ENCODE assay signal across 32 mouse cellular contexts in the genomic region with DNA sequence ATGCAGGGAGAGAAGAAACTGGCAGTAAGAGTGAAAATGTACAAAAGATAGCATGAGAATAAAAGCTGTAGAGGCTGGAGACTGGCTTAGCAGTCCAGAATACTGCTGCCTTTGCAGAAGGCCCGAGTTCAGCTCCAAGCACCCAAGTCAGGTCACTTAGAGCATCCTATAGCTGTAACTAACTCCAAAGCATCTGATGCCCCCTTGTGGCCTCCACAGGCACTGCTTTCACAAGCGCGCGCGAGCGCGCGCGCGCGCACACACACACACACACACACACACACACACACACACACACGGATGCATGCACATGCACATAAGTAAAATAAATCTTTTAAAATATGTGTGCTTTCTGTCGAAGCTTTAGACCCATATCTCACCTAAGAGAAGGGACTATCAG.
DNase-seq lines count a peak whose midpoint lies in the region; ATAC-seq and TF ChIP-seq lines count a peak whose summit lies in the region.
"Had no signal": no experiment of that assay in that cellular context is flagged by ENCODE, and none has a peak within 500 bp of the region (broad histone marks: within the 10 kb centered on the region; RNA-seq: fewer than 3 reads in every experiment).

No protein-coding gene starts in this region.

- H3K27ac ChIP-seq in midbrain, postnatal 0 days (ENCODE audit: low read depth, low read length) = no peak overlapping the region
- H3K27ac ChIP-seq in midbrain, embryonic 16.5 days (ENCODE audit: low read length) = no peak overlapping the region
- H3K27ac ChIP-seq in ES-Bruce4 (ENCODE audit: insufficient read depth, low read length) = no peak overlapping the region
- no peak overlapping the region for H3K27ac ChIP-seq in MEL (ENCODE audit: control insufficient read depth, low read depth, low read length)
- H3K27ac ChIP-seq in gastrocnemius, adult 2 months = no peak overlapping the region
- H3K27ac ChIP-seq: embryonic facial prominence, embryonic 10.5 days; embryonic facial prominence, embryonic 13.5 days; forebrain, embryonic 12.5 days; forebrain, embryonic 15.5 days; heart, adult 2 months; heart, embryonic 10.5 days; heart, embryonic 13.5 days; hindbrain, embryonic 14.5 days; hindbrain, postnatal 0 days had no signal

- H3K36me3 ChIP-seq in midbrain, postnatal 0 days (ENCODE audit: insufficient read depth, low read length) = no peaks in the 10 kb centered on the region
- no peaks in the 10 kb centered on the region for H3K36me3 ChIP-seq in midbrain, embryonic 16.5 days (ENCODE audit: control insufficient read depth, insufficient read depth, low read length)
- H3K36me3 ChIP-seq in ES-Bruce4 (ENCODE audit: control insufficient read depth, insufficient read depth, low read length, poor library complexity, severe bottlenecking) (no peaks in the 10 kb centered on the region), MEL (ENCODE audit: control insufficient read depth in 1 of 2, insufficient read depth in 2 of 2, low read length in 2 of 2) (no peaks in the 10 kb centered on the region)
- H3K36me3 ChIP-seq: embryonic facial prominence, embryonic 10.5 days; embryonic facial prominence, embryonic 13.5 days; forebrain, embryonic 12.5 days; forebrain, embryonic 15.5 days; G1E; heart, embryonic 10.5 days; heart, embryonic 13.5 days had no signal

- no peaks in the 10 kb centered on the region for H3K4me1 ChIP-seq in midbrain, postnatal 0 days (ENCODE audit: insufficient read depth, low read length)
- no peaks in the 10 kb centered on the region for H3K4me1 ChIP-seq in midbrain, embryonic 16.5 days (ENCODE audit: control insufficient read depth, insufficient read depth, low read length)
- H3K4me1 ChIP-seq in ES-Bruce4 (ENCODE audit: control insufficient read depth, insufficient read depth, low read length) = no peaks in the 10 kb centered on the region
- no peaks in the 10 kb centered on the region for H3K4me1 ChIP-seq in MEL (ENCODE audit: control insufficient read depth in 1 of 2, insufficient read depth in 2 of 2, low read length in 2 of 2)
- H3K4me1 ChIP-seq: embryonic facial prominence, embryonic 10.5 days; embryonic facial prominence, embryonic 13.5 days; forebrain, embryonic 12.5 days; forebrain, embryonic 15.5 days; heart, embryonic 10.5 days; heart, embryonic 13.5 days had no signal

- no peak for ATAC-seq in midbrain, postnatal 0 days (ENCODE audit: low FRiP score)
- no peak for ATAC-seq in midbrain, embryonic 16.5 days
- ATAC-seq: forebrain, embryonic 15.5 days; hindbrain, postnatal 0 days; inflammation-experienced regulatory T-cells, adult 6 months; intestine, embryonic 16.5 days had no signal

- no peak for TF ChIP-seq RAD21 in MEL (IDR thresholded peaks at IDR 0.05; ENCODE audit: low read depth, low read length)

- TF ChIP-seq CTCF in midbrain, postnatal 0 days (IDR thresholded peaks at IDR 0.05) = 0 out of 2 replicates have a peak, but pooled peaks have one; percentile 2
- TF ChIP-seq CTCF in ES-Bruce4 (IDR thresholded peaks at IDR 0.05; ENCODE audit: low read depth, low read length) (peak; percentile 29), MEL (IDR thresholded peaks at IDR 0.05 in 2 of 3, conservative IDR thresholded peaks at IDR 0.05 in 1 of 3; ENCODE audit: control insufficient read depth in 1 of 3, insufficient read depth in 1 of 3, low read depth in 2 of 3, low read length in 3 of 3, poor library complexity in 1 of 3, severe bottlenecking in 1 of 3) (peak in 1 of 3 experiments; percentile 30; a peak in 3 of 6 replicates)
- TF ChIP-seq CTCF in brain, embryonic 14.5 days (IDR thresholded peaks at IDR 0.05; ENCODE audit: borderline replicate concordance, extremely low read depth, insufficient read depth, insufficient read length) = 0 out of 2 replicates have a peak, but pooled peaks have one; percentile 25
- no peak for TF ChIP-seq CTCF in gastrocnemius, adult 2 months (IDR thresholded peaks at IDR 0.05)

- no peak overlapping the region for H3K9ac ChIP-seq in midbrain, postnatal 0 days (replicated peaks; ENCODE audit: low read length, poor library complexity, severe bottlenecking)
- H3K9ac ChIP-seq in midbrain, embryonic 16.5 days (ENCODE audit: low read depth, low read length) = no peak overlapping the region
- H3K9ac ChIP-seq in ES-Bruce4 (ENCODE audit: low read depth, poor library complexity, severe bottlenecking) = no peak overlapping the region
- H3K9ac ChIP-seq in MEL (ENCODE audit: control insufficient read depth, low read depth, low read length, poor library complexity, severe bottlenecking) = no peak overlapping the region
- H3K9ac ChIP-seq: embryonic facial prominence, embryonic 13.5 days; forebrain, embryonic 12.5 days; forebrain, embryonic 15.5 days; heart, embryonic 13.5 days; hindbrain, embryonic 14.5 days had no signal

- no peaks in the 10 kb centered on the region for H3K9me3 ChIP-seq in midbrain, postnatal 0 days (ENCODE audit: low read length)
- no peaks in the 10 kb centered on the region; the same call in 1 of the 2 replicates for H3K9me3 ChIP-seq in midbrain, embryonic 16.5 days (replicated peaks; ENCODE audit: control insufficient read depth, low read length, poor library complexity, severe bottlenecking)
- H3K9me3 ChIP-seq in ES-Bruce4 (replicated peaks; ENCODE audit: control insufficient read depth, insufficient read depth, low read length, poor library complexity, severe bottlenecking) = peaks cover 4% of the 10 kb centered on the region; the same call in 1 of the 2 replicates
- no peaks in the 10 kb centered on the region for H3K9me3 ChIP-seq in MEL (replicated peaks; ENCODE audit: insufficient read depth, low read length)
- H3K9me3 ChIP-seq: embryonic facial prominence, embryonic 10.5 days; embryonic facial prominence, embryonic 13.5 days; forebrain, embryonic 12.5 days; forebrain, embryonic 15.5 days; heart, embryonic 13.5 days had no signal

- H3K79me2 ChIP-seq in MEL (ENCODE audit: control insufficient read depth, insufficient read depth, low read length, poor library complexity) = no peaks in the 10 kb centered on the region

- 95% methylated on average over 13 of the region's 13 CpGs for WGBS in midbrain, postnatal 0 days
- 93% methylated on average over 11 of the region's 13 CpGs for WGBS in midbrain, embryonic 16.5 days

- no peaks in the 10 kb centered on the region for H3K27me3 ChIP-seq in midbrain, postnatal 0 days (ENCODE audit: insufficient read depth, low read length)
- no peaks in the 10 kb centered on the region for H3K27me3 ChIP-seq in midbrain, embryonic 16.5 days (ENCODE audit: control insufficient read depth, insufficient read depth, low read depth, low read length)
- H3K27me3 ChIP-seq in ES-Bruce4 (ENCODE audit: control insufficient read depth, insufficient read depth, low read length, poor library complexity, severe bottlenecking) (no peaks in the 10 kb centered on the region), MEL (ENCODE audit: control insufficient read depth in 1 of 2, insufficient read depth in 2 of 2, low read length in 2 of 2) (no peaks in the 10 kb centered on the region)
- H3K27me3 ChIP-seq: embryonic facial prominence, embryonic 13.5 days; forebrain, embryonic 12.5 days; forebrain, embryonic 15.5 days; heart, embryonic 13.5 days had no signal

- H3K4me3 ChIP-seq in midbrain, postnatal 0 days (ENCODE audit: low read depth, low read length) = no peak overlapping the region
- H3K4me3 ChIP-seq in midbrain, embryonic 16.5 days (ENCODE audit: low read depth, low read length) = no peak overlapping the region
- H3K4me3 ChIP-seq in ES-Bruce4 (ENCODE audit: low read depth, low read length) (no peak overlapping the region), MEL (ENCODE audit: control insufficient read depth in 1 of 2, insufficient read depth in 1 of 2, low read depth in 2 of 2, low read length in 2 of 2) (no peak overlapping the region)
- no peak overlapping the region for H3K4me3 ChIP-seq in gastrocnemius, adult 2 months
- H3K4me3 ChIP-seq: embryonic facial prominence, embryonic 10.5 days; embryonic facial prominence, embryonic 13.5 days; erythroblast, embryonic 14.5 days; forebrain, embryonic 12.5 days; forebrain, embryonic 15.5 days; heart, adult 2 months; heart, embryonic 10.5 days; heart, embryonic 13.5 days had no signal

- no peak for TF ChIP-seq EP300 in ES-Bruce4 (IDR thresholded peaks at IDR 0.05; ENCODE audit: insufficient read depth, low read depth, low read length)
- no peak for TF ChIP-seq EP300 in MEL (IDR thresholded peaks at IDR 0.05; ENCODE audit: low read depth in 1 of 2, low read length in 2 of 2)

- TF ChIP-seq POLR2A in ES-Bruce4 (IDR thresholded peaks at IDR 0.05; ENCODE audit: insufficient read depth, low read length) (no peak), MEL (IDR thresholded peaks at IDR 0.05; ENCODE audit: control insufficient read depth in 1 of 2, insufficient read depth in 1 of 2, low read depth in 1 of 2, low read length in 2 of 2, poor library complexity in 1 of 2) (no peak)
- TF ChIP-seq POLR2A in brain, embryonic 14.5 days (IDR thresholded peaks at IDR 0.05; ENCODE audit: borderline replicate concordance, extremely low read depth, insufficient read depth, insufficient read length, poor library complexity, severe bottlenecking) = no peak

- no peak overlapping the region for H3K4me2 ChIP-seq in midbrain, postnatal 0 days (ENCODE audit: low read depth, low read length, poor library complexity, severe bottlenecking)
- H3K4me2 ChIP-seq in midbrain, embryonic 16.5 days (ENCODE audit: low read length) = no peak overlapping the region
- H3K4me2 ChIP-seq: embryonic facial prominence, embryonic 13.5 days; forebrain, embryonic 12.5 days; forebrain, embryonic 15.5 days; heart, embryonic 13.5 days; hindbrain, embryonic 14.5 days had no signal

- intact Hi-C loops in gastrocnemius, adult 2 months (cut with DNase I) = no loop called here

- no peak for DNase-seq in midbrain, postnatal 0 days (ENCODE audit: low spot score)
- no peak for DNase-seq in MEL (ENCODE audit: low read depth, low spot score)
- DNase-seq in brain, embryonic 14.5 days (ENCODE audit: low read depth) = no peak
- DNase-seq in frontal cortex, postnatal 25 days (ENCODE audit: low spot score in 2 of 2) = no peak
- DNase-seq in thymus, postnatal 36 days = no peak
- no peak for DNase-seq in gastrocnemius, adult 2 months
- DNase-seq: adrenal gland, postnatal 10 days; adrenal gland, postnatal 36 days; cerebellum, adult 11 months; cerebellum, adult 8-10 months; cerebellum, postnatal 10 days; cerebellum, postnatal 36 days; embryo, embryonic 11 days; gastrocnemius, postnatal 10 days; gastrocnemius, postnatal 36 days; heart, adult 2 months; heart, postnatal 14 days; heart, postnatal 4 days had no signal

TF ChIP-seq in MEL, 35 proteins besides CTCF, POLR2A, EP300 and RAD21:
- TF ChIP-seq MXI1 (IDR thresholded peaks at IDR 0.05; ENCODE audit: low read depth, low read length) = no peak
- no peak for TF ChIP-seq KAT2A (conservative IDR thresholded peaks at IDR 0.05; ENCODE audit: low read depth, low read length)
- no peak for TF ChIP-seq TBP (IDR thresholded peaks at IDR 0.05; ENCODE audit: low read depth, low read length)
- TF ChIP-seq SMC3 (IDR thresholded peaks at IDR 0.05; ENCODE audit: low read depth, low read length) = 0 out of 2 replicates have a peak, but pooled peaks have one; percentile 8
- no peak for TF ChIP-seq GATA1 (IDR thresholded peaks at IDR 0.05; ENCODE audit: low read depth, low read length)
